Mouse (Mus musculus): Measurements from ENCODE around the gene Trim14. TPM values are rescaled to one million over a fixed set of nuclear protein-coding genes. Genes with fewer than 3 reads are reported as not detected.

Gene Trim14
- polyA plus RNA-seq, 1 experiment from 2014 or later: 6.8 TPM

DNA sequence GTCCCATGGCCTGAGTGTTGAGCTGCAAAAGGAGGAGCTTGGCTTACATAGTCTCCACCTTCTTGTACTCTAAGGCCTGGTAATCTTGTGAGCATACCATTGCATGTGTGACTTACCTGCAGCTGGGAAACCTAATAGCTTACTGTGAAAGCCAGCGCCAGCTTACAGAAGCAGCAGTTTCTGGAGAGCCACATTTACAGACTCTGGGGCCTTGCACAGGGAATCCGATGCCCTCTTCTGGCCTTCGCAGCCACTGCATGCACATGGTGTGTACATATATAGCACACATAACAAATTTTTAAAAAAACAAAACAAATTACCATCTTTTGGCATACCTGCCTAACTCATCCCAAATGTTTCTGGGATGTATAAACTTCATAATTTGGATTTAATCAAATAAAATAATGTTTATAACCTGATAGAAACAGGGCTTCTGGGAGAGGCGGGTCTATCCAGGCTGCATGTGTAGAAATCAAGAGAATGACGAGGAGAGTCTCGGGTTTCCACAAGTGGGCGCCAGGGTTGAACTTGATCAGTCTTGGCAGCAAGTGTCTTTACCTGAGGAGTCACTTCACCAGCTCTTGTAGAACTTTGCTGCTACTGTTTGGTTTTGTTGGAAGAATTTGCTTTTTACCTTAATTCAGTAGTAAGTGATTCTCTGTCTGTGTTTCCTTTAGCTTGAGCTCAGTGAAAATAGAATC lies 72.7 kb downstream of the Trim14 start:
- ATAC-seq (ENCODE audit: low read depth): peak; percentile 56
- 81% methylated on average over 7 of the region's 7 CpGs for WGBS (ENCODE audit: insufficient replicate concordance)

DNA sequence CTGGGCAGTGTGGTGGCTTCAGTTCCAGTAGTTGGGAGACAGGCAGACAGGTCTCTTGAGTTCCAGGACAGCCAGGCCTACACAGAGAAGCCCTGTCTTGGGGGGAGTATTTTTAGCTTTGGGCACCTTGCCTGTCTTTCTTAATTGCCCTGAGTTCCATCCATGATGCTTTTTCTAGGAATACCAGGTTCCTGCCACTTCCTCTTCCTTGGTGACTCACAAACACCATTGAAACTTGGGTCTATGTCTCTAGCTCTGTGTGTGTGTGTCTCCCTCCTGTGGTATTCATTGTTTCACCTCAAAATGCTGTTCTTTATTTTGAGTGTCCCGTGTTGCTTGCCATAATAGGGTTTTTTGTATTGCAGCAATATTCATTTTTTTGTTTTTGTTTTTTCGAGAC lies 77.5 kb downstream of the Trim14 start:
- 77% methylated on average over 2 of the region's 2 CpGs for WGBS (ENCODE audit: insufficient replicate concordance)
- no peaks in the 10 kb centered on the region for H3K27me3 ChIP-seq
- H3K4me1 ChIP-seq (replicated peaks): peaks cover 96% of the 10 kb centered on the region
- no peak for DNase-seq
- H3K36me3 ChIP-seq: peaks cover 92% of the 10 kb centered on the region
- H3K27ac ChIP-seq: peak overlapping the region; percentile 99
- H3K9ac ChIP-seq: peak overlapping the region; percentile 98; the same call in 1 of the 2 replicates
- no peaks in the 10 kb centered on the region for H3K9me3 ChIP-seq (replicated peaks)
- H3K4me2 ChIP-seq: peak overlapping the region; percentile 90
- ATAC-seq (ENCODE audit: low read depth): no peak
- peak overlapping the region; percentile 5; the same call in 1 of the 2 replicates for H3K4me3 ChIP-seq (replicated peaks)

More for the DNA sequence above, 72.7 kb downstream of the Trim14 start:
- H3K4me2 ChIP-seq: no peak overlapping the region
- no peaks in the 10 kb centered on the region for H3K9me3 ChIP-seq (replicated peaks)
- no peaks in the 10 kb centered on the region for H3K27me3 ChIP-seq
- H3K27ac ChIP-seq: peak overlapping the region; percentile 56; the same call in 1 of the 2 replicates
- H3K36me3 ChIP-seq: peaks cover 100% of the 10 kb centered on the region
- peak; percentile 43 for DNase-seq
- peaks cover 58% of the 10 kb centered on the region for H3K4me1 ChIP-seq (replicated peaks)
- H3K4me3 ChIP-seq (replicated peaks): no peak overlapping the region
- H3K9ac ChIP-seq: no peak overlapping the region

DNA sequence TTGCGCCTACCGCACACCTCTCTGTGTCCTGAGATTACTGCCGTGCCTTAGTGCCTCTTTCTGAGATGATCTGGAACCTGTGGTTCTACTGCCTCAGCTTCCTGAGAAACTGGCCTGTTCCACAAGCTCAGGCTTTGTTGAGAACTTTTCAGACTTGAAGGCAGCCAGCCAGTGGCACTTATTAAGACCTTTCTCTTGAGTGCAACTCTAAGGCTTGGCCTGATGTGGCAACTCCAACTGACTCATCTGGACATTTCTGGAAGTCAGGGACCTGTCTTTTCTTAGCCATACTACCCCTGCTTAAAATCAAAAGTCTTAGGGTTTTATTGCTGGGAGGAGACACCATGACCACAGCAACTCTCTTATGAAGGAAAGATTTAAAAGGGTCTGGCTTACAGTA lies 78.8 kb downstream of the Trim14 start:
- no peaks in the 10 kb centered on the region for H3K9me3 ChIP-seq (replicated peaks)
- peak overlapping the region; percentile 99 for H3K27ac ChIP-seq
- H3K4me1 ChIP-seq (replicated peaks): peaks cover 93% of the 10 kb centered on the region
- no peaks in the 10 kb centered on the region for H3K27me3 ChIP-seq
- H3K9ac ChIP-seq: peak overlapping the region; percentile 98
- ATAC-seq (ENCODE audit: low read depth): no peak
- 62% methylated on average over 3 of the region's 3 CpGs for WGBS (ENCODE audit: insufficient replicate concordance)
- DNase-seq: no peak
- H3K36me3 ChIP-seq: peaks cover 90% of the 10 kb centered on the region
- peak overlapping the region; percentile 90 for H3K4me2 ChIP-seq
- H3K4me3 ChIP-seq (replicated peaks): peak overlapping the region; percentile 97

DNA sequence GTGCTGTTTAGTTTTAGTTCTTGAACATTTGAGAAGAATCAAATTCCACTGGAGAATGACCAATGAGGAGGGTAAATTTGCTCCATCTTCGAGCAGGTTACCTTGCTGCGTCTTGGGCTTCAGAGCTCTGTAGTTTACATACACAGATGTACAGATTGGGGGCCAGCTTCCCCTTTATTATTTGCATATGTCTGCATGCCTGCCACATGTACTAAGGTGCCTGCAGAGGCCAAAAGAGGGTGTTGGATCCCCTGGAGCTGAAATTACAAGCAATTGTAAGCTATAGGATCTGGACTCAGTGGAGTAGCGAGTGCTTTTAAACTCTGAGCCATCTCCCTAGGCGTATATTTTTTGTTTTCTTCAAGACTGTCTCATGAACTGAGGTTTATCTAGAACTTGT lies 79.2 kb downstream of the Trim14 start:
- peaks cover 90% of the 10 kb centered on the region for H3K4me1 ChIP-seq (replicated peaks)
- no peaks in the 10 kb centered on the region for H3K9me3 ChIP-seq (replicated peaks)
- WGBS (ENCODE audit: insufficient replicate concordance): 69% methylated on average over 4 of the region's 4 CpGs
- H3K4me3 ChIP-seq (replicated peaks): peak overlapping the region; percentile 97
- H3K27me3 ChIP-seq: no peaks in the 10 kb centered on the region
- ATAC-seq (ENCODE audit: low read depth) (no peak), DNase-seq (no peak)
- peak overlapping the region; percentile 98 for H3K9ac ChIP-seq
- H3K4me2 ChIP-seq: peak overlapping the region; percentile 90
- peaks cover 89% of the 10 kb centered on the region for H3K36me3 ChIP-seq
- H3K27ac ChIP-seq: peak overlapping the region; percentile 99

GRCm38 (mm10) chr4:46454097-46454864 lies 81.7 kb downstream of the Trim14 start:
- H3K9me3 ChIP-seq (replicated peaks): no peaks in the 10 kb centered on the region
- peak overlapping the region; percentile 90 for H3K4me2 ChIP-seq
- H3K4me1 ChIP-seq (replicated peaks): peaks cover 78% of the 10 kb centered on the region
- WGBS (ENCODE audit: insufficient replicate concordance): 31% methylated on average over 5 of the region's 5 CpGs
- H3K4me3 ChIP-seq (replicated peaks): peak overlapping the region; percentile 97
- H3K27me3 ChIP-seq: no peaks in the 10 kb centered on the region
- H3K27ac ChIP-seq: peak overlapping the region; percentile 99
- H3K36me3 ChIP-seq: peaks cover 64% of the 10 kb centered on the region
- DNase-seq: peak; percentile 62
- peak overlapping the region; percentile 98 for H3K9ac ChIP-seq
- peak; percentile 16; the same call in 1 of the 2 replicates for ATAC-seq (ENCODE audit: low read depth)

DNA sequence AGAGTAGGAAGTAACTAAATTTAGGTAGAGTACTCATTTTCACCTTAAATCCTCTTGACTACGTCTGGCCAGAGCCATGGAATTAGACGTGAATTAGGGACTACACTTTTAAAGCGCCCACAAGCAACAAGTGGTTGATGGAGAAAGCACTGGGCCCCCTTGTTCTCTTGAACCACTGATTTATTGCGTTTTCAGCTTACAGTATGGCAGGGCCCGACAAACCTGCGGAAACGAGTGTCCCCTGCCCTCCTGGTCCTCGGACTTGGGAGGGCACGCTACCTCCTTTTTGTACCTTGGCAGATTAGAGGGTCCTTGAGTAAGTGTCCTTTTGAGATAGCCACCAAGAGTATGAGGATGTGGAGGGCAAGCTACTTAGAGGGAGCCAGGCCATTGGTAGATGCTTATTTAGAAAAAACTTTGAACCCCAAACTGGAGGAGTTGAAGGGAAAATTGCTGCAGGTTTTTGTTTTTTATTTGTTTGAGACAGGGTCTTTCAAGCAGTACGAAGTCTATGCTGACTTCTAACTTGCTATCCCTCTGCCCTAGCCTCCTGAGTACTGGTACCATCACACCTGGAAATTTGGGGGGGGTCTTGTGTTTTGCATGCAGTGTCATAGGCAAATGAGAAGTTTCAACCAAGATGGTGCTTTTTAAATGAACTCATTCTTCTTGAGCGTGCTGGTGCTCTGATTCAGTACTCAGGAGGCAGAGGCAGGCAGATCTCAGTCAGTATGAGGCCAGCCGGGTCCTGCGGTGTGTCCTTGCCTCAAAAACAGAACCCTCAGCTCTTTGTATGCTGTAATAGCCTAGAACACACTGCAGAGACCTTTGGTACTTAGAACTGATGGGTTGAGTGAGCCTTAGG lies 82.9 kb downstream of the Trim14 start:
- Histone ChIP-seq H3K36me3 (peaks cover 52% of the 10 kb centered on the region), H3K27ac (peak overlapping the region; percentile 99), H3K9ac (peak overlapping the region; percentile 98), H3K4me3 (replicated peaks) (peak overlapping the region; percentile 97), H3K9me3 (replicated peaks) (no peaks in the 10 kb centered on the region), H3K4me2 (peak overlapping the region; percentile 90), H3K27me3 (no peaks in the 10 kb centered on the region), H3K4me1 (replicated peaks) (peaks cover 79% of the 10 kb centered on the region)
- WGBS (ENCODE audit: insufficient replicate concordance): 10% methylated on average over 13 of the region's 13 CpGs
- ATAC-seq (ENCODE audit: low read depth) (no peak), DNase-seq (no peak)

DNA sequence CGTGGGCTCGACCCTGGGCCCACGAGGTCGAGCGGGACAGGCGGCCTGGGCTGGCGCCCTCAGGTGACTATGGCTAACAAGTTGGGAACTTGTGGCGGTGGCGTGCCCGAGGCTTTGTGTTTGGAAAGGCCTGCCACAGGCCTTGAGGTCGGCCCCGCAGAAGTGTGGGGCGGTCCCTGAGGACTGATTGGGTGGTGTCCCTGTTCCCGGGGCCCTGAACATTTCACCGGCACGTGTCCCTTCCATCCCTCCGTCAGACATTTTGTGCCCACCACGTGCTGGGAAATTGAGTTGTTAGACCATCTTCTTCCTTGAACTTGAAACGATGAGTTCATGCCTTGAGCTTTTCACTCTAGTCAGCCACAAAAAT lies 83.5 kb downstream of the Trim14 start:
- ATAC-seq (ENCODE audit: low read depth): peak; percentile 45
- peak overlapping the region; percentile 90 for H3K4me2 ChIP-seq
- H3K9me3 ChIP-seq (replicated peaks): no peaks in the 10 kb centered on the region
- H3K4me1 ChIP-seq (replicated peaks): peaks cover 79% of the 10 kb centered on the region
- H3K4me3 ChIP-seq (replicated peaks): peak overlapping the region; percentile 97
- H3K36me3 ChIP-seq: peaks cover 46% of the 10 kb centered on the region
- H3K27me3 ChIP-seq: no peaks in the 10 kb centered on the region
- under 1% methylated on average over 19 of the region's 19 CpGs for WGBS (ENCODE audit: insufficient replicate concordance)
- H3K27ac ChIP-seq: peak overlapping the region; percentile 99
- H3K9ac ChIP-seq: peak overlapping the region; percentile 98
- peak; percentile 76 for DNase-seq

GRCm38 (mm10) chr4:46451758-46452480 lies 84.0 kb downstream of the Trim14 start:
- peak overlapping the region; percentile 98 for H3K9ac ChIP-seq
- H3K36me3 ChIP-seq: peaks cover 41% of the 10 kb centered on the region
- no peaks in the 10 kb centered on the region for H3K9me3 ChIP-seq (replicated peaks)
- H3K4me2 ChIP-seq: peak overlapping the region; percentile 90
- DNase-seq (peak; percentile 42), ATAC-seq (ENCODE audit: low read depth) (peak; percentile 1; the same call in 1 of the 2 replicates)
- peak overlapping the region; percentile 97 for H3K4me3 ChIP-seq (replicated peaks)
- peaks cover 79% of the 10 kb centered on the region for H3K4me1 ChIP-seq (replicated peaks)
- H3K27me3 ChIP-seq: no peaks in the 10 kb centered on the region
- under 1% methylated on average over 77 of the region's 111 CpGs for WGBS (ENCODE audit: insufficient replicate concordance)
- H3K27ac ChIP-seq: peak overlapping the region; percentile 99

DNA sequence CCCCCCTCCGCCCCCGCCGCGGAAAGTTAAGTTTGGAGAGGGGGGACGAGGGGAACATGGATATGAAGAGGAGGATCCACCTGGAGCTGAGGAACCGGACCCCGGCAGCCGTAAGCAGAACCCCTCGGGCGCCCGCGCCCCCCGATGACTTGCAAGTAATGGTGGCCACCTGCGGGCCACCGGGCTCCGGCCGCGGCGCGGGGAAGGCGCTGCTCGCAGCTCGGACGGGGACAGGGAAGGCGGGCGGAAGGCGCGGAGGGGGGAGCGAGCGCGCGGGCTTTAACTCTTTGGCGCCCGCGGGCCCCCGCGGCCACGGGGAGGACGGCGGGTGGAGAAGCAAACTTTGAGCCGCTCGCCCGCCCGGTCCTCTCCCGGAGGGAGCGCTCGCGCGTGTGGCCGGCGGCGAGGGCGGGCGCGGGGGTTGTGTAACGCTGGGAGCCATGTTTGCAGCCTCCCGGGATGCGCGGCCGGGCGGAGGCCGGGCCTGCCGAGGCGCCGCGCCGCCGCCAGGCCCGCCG lies 84.6 kb downstream of the Trim14 start:
- Histone ChIP-seq H3K27ac (peak overlapping the region; percentile 99), H3K36me3 (peaks cover 34% of the 10 kb centered on the region), H3K4me3 (replicated peaks) (peak overlapping the region; percentile 97), H3K9me3 (replicated peaks) (no peaks in the 10 kb centered on the region), H3K9ac (peak overlapping the region; percentile 98), H3K4me2 (peak overlapping the region; percentile 90), H3K27me3 (no peaks in the 10 kb centered on the region), H3K4me1 (replicated peaks) (peaks cover 76% of the 10 kb centered on the region)
- under 1% methylated on average over 50 of the region's 70 CpGs for WGBS (ENCODE audit: insufficient replicate concordance)
- peak; percentile 2 for ATAC-seq (ENCODE audit: low read depth)
- peak; percentile 57 for DNase-seq

DNA sequence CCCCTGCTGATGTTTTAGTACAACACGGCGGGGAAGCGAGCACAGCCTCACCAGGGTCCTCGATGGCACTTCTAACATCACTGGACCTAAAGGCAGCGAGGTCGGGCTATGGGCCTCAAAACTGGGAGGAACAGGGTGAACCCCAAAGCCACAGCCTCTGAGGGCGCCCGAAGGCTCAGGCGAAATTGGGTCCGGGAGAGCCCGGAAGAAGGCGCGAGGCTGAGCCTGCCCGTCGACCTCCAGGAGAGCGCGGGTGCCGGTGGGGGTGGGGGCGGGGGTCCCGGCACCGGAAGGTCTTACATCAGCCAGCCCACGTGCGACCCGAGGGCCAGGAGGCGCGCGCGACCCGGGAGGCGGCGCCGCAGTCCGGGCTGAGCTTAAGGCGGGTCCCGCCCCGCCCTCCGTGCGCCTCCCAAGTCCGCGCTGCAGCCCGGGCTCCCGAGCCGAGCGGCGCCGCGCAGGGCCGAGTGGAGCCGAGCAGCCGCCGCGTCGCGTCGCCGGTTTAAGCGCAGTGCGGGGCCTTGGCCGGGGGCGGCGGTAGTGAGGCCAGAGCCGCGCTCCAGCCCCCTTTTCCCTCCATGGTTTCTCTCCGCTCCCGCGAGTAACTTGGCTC lies 85.3 kb downstream of the Trim14 start, which contains the start of gene Anp32b:
TSS of gene Anp32b (plus strand) at position 384 of the 613 bp plus-strand sequence.
- peak within 1 kb of the TSS; percentile 99 for H3K27ac ChIP-seq
- DNase-seq: peak; percentile 91
- under 1% methylated on average over 66 of the region's 66 CpGs for WGBS (ENCODE audit: insufficient replicate concordance)
- H3K27me3 ChIP-seq: no peaks in the 10 kb centered on the region
- peak within 1 kb of the TSS; percentile 98 for H3K9ac ChIP-seq
- H3K36me3 ChIP-seq: peaks cover 28% of the 10 kb centered on the region
- peak within 1 kb of the TSS; percentile 97 for H3K4me3 ChIP-seq (replicated peaks)
- no peaks in the 10 kb centered on the region for H3K9me3 ChIP-seq (replicated peaks)
- ATAC-seq (ENCODE audit: low read depth): peak; percentile 89
- peaks cover 76% of the 10 kb centered on the region for H3K4me1 ChIP-seq (replicated peaks)
- peak within 1 kb of the TSS; percentile 90 for H3K4me2 ChIP-seq

Data from liver, embryonic 13.5 days (tissue).